Mouse (Mus musculus): ENCODE results near the gene Abcg4.

Gene Abcg4

GRCm38 (mm10) chr9:44286256-44286850 is 2.1 kb downstream of the Abcg4 start:
- DNase-seq (ENCODE audit: low spot score in 2 of 2): no peak

GRCm38 (mm10) chr9:44283183-44283582 is 5.2 kb downstream of the Abcg4 start:
- DNase-seq (ENCODE audit: low spot score in 2 of 2): no peak

GRCm38 (mm10) chr9:44269973-44270372 is 18.4 kb downstream of the Abcg4 start:
- DNase-seq (ENCODE audit: low spot score in 2 of 2): no peak

DNA sequence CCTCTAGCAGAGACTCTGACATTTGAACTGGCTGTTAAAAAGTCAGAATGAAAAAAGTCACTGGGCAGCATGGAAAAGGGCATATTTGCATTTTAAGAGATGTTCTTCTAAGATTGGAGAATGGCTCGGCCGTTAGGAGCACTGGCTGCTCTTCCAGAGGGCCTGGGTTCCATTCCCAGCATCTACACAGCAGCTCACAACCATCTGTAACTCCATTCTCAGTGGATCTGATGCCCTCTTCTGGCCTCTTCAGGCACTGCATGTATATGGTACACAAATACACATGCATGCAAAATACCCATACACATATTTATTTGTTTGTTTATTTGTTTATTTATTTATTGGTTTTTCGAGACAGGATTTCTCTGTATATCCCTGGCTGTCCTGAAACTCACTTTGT is 19.3 kb downstream of the Abcg4 start:
- DNase-seq (ENCODE audit: low spot score in 2 of 2): no peak

GRCm38 (mm10) chr9:44268432-44268831 is 20.0 kb downstream of the Abcg4 start, which contains the start of gene Nlrx1:
Nlrx1 (minus strand) TSS chr9:44268599.
- DNase-seq (ENCODE audit: low spot score in 2 of 2): no peak

- DNase-seq (ENCODE audit: low spot score in 2 of 2): peak; percentile 76 to 79
Measured at GRCm38 (mm10) chr9:44268027-44268360, 20.4 kb downstream of the Abcg4 start.

DNA sequence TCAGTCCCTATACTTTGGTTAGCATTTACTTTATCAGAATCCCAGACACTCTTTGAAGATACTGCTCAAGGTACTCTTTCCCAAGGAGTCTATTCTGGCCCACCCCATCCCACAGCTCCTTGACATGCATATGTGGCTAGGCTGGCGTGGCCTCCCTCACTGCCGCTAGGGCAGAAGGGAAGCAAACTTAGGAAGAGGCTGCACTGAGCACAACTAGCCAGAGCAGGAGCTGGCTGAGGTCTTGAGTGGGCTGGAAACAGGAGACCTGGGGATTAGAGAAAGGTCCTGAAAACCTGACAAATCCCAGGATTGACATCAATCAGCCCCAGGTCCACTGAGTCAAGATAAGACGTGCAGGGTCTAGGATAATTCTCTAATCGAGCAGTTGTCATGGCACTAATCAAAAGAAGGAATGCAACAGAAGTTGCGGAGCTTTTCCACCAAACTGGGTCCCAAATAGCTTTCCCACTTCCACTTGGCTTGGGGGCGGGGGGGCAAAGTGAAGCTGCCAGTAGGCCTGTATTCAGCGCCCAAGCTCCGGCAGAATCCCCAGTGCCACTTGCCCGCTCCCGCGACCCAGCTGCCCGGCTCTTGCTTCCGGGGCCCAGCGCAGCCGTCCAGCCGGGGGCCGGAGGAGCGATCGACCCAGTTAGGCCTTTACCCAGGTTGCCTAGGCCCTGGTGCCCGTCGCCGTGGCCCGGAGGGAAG is 20.9 kb downstream of the Abcg4 start:
- no peak for DNase-seq (ENCODE audit: low spot score in 2 of 2)

GRCm38 (mm10) chr9:44266478-44267226 is 21.8 kb downstream of the Abcg4 start:
- DNase-seq (ENCODE audit: low spot score in 2 of 2): peak; percentile 51 to 68

- DNase-seq (ENCODE audit: low spot score in 2 of 2): no peak
Measured at GRCm38 (mm10) chr9:44261388-44261787, 27.0 kb downstream of the Abcg4 start.

DNA sequence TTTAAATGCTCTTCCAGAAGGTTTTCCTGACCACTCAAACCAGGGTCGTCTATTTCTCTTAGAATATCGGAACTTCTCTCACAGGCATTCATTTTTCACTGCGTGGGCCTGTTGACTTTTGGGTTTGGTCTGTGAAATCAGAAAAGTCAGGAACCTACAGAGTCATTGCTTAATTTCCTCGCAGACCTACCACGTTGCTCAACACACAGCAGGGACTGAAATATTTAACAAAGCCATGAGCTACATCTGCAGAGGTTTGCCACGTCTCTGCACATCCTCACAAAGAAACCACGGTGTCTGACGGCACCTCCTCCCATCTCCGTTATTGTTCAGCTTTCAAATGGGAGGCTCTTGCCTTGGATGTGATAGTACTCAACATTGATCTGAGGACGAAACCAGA is 29.4 kb downstream of the Abcg4 start:
- DNase-seq (ENCODE audit: low spot score in 2 of 2): no peak

DNA sequence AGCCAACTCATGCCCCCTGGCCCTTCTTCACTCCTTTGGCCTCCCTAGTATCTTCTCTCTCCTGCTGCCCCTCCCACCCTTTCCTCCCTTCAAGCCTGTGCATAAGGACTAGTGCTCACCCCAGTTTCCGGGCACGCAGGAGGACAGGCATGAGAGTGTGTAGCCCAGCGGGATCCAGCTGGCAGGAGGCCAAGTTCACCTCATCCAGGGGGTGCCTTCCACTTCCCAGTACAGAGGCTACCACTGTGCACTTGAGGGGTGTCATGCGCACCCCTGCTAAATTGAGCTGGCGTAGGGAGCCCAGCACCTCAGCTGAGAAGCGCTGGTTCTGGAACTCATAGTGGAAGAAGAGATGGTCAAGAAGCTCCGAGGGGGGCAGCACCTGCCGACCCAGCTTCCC is 32.2 kb downstream of the Abcg4 start:
- DNase-seq (ENCODE audit: low spot score in 2 of 2): no peak

DNA sequence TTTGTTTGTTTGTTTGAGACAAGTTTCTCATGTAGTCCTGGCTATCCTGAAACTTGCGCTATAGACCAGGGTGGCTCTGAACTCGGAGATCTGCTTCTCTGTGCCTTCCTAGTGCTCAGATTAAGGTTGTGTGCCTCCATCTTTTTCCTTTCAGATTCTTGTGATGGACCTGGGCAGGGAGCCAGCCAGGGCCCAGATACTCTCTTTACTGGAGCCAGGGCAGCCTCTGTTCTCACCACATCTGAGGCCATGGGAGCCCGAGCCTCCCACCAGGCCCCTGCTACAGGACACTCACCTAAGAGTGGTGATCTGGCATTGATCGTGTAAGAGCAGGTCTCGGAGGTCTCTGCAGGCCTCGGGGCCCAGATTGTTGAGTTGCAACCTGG is 33.3 kb downstream of the Abcg4 start:
- DNase-seq (ENCODE audit: low spot score in 2 of 2): no peak

DNA sequence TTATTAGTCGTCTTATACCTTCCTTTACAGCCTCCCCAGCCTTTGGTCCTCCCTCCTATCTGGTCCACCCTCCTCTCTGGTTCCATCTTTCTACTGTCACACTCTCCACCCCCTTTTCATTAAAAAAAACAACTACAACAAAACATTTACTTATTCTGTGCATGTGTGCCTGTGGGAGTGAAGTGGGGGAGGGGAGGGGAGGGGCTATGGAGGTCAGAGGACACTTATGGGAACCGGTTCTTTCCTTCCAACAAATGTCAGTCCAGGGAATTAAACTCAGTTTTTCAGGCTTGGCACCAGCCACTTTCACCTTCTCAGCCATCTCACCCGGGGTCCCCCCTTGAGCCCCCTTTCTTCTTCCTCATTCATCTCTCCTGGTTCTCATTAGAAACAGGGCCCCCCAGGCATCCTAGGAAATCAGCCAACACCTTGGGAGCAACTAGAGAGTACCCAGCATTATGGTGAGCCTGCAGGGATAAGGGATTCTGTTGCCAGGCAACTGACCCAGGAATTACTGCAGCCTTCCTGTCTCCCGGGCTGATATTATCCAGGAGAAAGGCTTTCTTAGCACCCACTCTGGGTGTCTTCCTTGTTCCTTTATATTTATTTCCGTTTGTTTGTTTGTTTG is 33.8 kb downstream of the Abcg4 start:
- DNase-seq (ENCODE audit: low spot score in 2 of 2): no peak

DNA sequence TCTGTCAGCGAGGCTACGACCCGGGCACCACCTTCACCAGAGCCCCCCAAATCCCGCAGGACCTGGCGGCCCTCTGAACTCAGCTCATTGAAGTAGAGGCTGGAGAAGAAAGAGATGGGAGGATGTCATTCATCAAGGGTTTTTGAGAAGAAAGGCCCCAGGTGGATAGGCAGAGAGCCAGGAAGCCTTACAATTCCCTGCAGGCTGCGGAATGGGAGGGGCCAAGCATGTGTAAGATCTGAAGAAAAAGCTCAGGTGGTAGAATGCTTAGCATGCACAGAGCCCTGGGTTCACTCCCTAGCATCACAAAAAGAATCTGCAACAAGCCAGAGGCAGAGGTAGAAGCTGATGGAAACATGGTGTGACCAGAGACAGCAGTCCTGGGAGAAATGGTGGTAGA is 35.0 kb downstream of the Abcg4 start:
- DNase-seq (ENCODE audit: low spot score in 2 of 2): no peak

DNA sequence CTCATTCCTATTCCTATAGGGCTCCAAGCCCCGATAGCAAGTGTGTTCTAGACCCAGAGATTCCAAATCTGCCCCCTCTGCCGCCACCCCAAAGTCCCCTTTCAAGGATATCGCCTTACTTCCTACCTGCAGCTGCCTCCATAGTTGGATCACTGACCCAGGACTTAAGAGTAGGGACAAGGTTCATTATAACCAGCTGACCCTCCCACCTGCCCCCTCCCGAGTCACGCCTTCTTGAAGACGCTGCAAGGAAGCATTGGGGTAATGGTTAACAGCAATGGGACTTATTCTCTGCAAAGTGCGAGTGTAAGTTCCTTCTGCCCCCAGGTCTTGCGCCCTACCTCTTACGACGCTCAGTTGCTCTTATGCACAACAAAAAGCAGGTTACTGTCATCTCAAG is 37.1 kb downstream of the Abcg4 start, which contains the start of gene Pdzd3:
Pdzd3 (minus strand) TSS at position 158 of the 400 bp plus-strand sequence.
- DNase-seq (ENCODE audit: low spot score in 2 of 2): no peak

DNA sequence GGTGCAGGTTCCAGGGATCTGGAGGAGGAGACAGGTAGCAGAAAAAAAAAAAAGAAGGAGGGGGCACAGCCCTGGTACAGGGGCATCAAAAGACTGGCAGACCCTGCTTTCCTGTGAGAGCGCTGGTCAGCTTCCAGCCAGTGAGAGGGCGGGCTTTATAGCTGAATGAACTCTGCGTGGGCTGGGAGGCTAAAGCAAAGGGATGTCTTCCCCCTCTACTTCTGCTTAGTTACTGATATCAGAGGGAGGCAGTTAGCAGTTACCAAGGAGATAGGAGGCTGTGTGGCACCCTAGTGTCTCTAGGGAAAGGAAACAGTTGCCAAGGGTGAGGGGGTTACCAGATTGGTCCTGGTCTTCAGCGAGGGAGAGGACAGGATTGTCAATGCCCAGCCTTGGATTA is 38.0 kb downstream of the Abcg4 start:
- no peak for DNase-seq (ENCODE audit: low spot score in 2 of 2)

DNA sequence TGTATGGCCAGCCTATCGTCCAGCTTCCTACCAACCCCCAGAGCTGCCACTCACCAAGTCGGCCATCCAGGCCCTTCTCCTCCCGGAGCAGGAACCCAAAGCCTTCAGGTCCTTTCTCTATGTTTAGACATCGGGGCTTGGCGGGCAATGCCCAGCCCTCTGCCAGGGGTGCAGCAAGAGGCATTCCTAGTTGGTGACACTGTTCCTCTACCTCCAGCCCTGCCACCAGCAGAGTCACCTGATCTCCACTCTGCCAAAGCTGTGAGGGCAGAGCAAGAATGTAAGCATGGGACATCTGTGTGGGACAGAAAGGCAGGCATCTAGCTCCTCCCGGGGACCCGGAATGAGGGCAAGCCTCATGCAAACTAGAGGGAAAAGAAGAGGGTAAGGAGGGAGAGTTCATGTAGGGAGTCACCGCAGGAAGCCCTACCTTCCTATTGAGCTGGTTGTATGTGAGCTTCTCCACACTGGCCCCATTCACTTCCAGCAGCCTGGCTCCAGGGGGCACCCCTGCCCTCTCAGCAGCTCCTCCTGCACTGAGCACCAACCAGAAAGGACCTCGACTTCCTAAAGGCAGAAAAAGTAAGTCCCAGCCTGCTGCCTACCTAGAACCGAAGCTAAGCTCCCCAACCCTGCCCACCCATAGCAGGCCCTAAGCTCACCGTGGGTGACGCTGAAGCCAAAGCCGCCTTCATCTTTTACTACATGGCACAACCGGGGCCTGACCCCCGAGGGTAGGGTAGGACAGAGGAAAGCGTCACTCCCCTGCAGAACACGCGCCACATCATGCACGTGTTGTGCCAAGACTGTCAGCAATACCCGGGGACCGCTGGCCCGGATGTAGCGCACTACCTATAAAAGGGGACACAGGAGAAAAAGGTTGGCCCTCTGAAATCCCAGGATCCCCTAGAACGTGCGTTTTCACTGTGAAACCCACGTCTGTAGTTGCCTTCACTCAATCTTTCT is 39.0 kb downstream of the Abcg4 start:
- peak; percentile 41 to 47 for DNase-seq (ENCODE audit: low spot score in 2 of 2)

DNA sequence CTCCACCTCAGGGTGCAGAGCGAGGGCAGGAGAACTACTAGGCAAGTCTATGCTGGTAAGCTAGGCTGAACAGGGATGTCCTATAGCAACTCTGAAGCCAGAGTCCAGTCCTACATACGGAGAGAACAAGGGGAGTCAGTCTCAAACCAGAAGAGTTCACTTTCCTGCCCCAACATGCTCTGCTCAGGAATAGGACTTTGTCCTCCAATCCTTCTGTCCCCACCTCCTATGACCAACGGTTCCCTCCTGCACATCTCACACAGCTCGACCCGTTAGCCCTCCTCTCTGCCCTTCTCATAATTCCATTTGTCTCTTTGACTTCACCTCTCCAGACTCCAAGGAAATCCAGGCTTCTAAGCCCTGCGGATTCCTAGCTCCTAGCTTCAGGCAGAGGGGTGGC is 40.5 kb downstream of the Abcg4 start:
- DNase-seq (ENCODE audit: low spot score in 2 of 2): no peak

DNA sequence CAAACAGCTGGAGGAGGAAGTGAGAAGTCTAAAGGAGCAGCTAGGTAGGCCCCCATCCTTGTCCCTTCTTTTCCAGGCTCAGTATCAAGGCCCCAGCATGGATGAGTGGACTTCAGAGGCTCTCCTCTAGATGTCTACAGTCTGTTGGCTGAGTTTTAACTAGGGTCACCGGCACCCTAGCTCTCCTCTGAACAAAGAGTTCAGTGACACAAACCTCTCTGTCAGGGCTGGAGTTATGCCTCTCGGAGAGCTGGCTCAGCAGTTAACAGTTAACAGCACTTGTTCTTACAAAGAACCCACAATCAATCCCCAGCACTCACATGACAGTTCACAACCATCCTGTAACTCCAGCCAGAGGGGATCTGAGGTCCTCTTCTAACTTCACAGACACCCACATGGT is 44.8 kb downstream of the Abcg4 start:
- DNase-seq (ENCODE audit: low spot score in 2 of 2): no peak

GRCm38 (mm10) chr9:44241418-44241817 is 47.0 kb downstream of the Abcg4 start:
- no peak for DNase-seq (ENCODE audit: low spot score in 2 of 2)

DNA sequence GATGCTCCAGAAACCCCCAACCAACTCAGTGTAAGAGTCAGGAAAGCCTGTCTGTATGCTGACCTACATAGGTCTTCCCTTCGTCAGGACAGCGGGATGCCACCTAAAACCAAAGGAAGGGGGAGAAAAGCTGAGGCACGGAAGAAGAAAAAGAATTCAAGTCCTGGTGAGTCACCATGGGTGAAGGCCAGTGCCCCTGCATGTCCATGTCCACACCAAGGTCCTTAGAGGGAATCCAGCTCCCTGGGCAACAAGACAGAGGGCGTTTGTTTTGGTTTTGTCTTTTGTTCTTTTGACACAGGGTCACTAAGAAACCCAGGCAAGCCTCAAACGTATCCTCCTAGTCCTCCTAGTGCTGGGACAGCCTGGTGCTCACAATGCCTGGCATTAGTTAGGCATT is 47.5 kb downstream of the Abcg4 start:
- no peak for DNase-seq (ENCODE audit: low spot score in 2 of 2)

Measured in frontal cortex, postnatal 36 days (tissue).